Mouse (Mus musculus) kidney, postnatal 4 days (tissue): ENCODE measurements around the gene Ptpn22.
"Not testable (repeated sequence)": the region's sequence is repeated elsewhere in the genome, so short reads cannot be mapped to it uniquely, and the experiment has no call there.

Source experiments
- DNase-seq, 2 experiments: peaks; one replicate each; pipeline ENCODE4 v3.0.0; 2021; ENCODE audit warnings: mixed read lengths in 2 of 2

Gene Ptpn22

GRCm38 (mm10) chr3:103858881-103859801 is at the start of gene Ptpn22:
TSS of gene Ptpn22 (plus strand) at chr3:103859795.
- DNase-seq = peak in 1 of 2 experiments; percentile 5

GRCm38 (mm10) chr3:103809799-103810150 is 49.8 kb upstream of the Ptpn22 start:
- no peak for DNase-seq

GRCm38 (mm10) chr3:103810967-103811366 is 48.6 kb upstream of the Ptpn22 start:
- no peak for DNase-seq

DNA sequence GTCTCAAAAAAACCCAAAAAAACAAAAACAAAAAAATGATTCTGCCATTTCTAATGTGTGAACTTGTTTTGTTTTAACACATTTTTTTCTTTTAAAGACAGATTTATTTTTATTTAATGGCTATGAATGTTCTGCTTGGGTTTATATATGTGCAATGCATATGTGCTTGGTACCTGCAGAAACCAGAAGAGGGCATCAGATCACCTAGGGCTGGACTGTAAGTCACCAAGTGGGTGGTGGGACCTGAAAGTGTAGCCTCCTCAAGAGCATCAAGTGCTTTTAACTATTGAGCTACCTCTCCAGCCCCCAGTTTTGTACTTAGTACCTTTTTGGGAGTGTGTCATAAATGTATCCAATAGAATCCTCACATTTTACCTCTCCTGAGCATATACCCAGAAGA is 32.0 kb upstream of the Ptpn22 start:
- DNase-seq = no peak

- no peak for DNase-seq
Observed at GRCm38 (mm10) chr3:103829036-103829435, 30.6 kb upstream of the Ptpn22 start.

GRCm38 (mm10) chr3:103830681-103831080 is 28.9 kb upstream of the Ptpn22 start:
- not testable (repeated sequence) for DNase-seq

- no peak for DNase-seq
Observed at GRCm38 (mm10) chr3:103831146-103831545, 28.4 kb upstream of the Ptpn22 start.

DNA sequence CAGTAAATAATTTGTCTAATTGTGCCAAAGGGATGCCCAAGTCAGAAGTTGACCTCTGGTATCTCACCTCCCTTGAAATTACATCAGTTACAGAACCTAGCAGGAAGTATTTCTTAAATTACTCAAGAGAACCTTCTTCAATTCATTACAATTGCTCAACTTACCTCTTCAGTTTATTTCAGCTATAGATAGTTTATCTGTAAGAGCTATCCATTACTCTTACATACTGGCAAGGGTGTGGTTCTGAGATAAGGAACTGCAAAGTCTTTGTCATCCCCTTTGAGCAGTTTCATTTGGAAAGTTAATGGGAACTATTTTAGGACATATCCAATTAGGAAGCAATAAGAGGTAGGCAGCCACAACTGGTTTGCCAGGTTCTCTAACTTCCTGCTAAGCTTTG is 27.2 kb upstream of the Ptpn22 start, which contains the start of gene Bcl2l15:
Bcl2l15 (plus strand) TSS at position 176 of the 400 bp plus-strand sequence.
- DNase-seq = no peak

- no peak for DNase-seq
Observed at GRCm38 (mm10) chr3:103834001-103834400, 25.6 kb upstream of the Ptpn22 start.

DNA sequence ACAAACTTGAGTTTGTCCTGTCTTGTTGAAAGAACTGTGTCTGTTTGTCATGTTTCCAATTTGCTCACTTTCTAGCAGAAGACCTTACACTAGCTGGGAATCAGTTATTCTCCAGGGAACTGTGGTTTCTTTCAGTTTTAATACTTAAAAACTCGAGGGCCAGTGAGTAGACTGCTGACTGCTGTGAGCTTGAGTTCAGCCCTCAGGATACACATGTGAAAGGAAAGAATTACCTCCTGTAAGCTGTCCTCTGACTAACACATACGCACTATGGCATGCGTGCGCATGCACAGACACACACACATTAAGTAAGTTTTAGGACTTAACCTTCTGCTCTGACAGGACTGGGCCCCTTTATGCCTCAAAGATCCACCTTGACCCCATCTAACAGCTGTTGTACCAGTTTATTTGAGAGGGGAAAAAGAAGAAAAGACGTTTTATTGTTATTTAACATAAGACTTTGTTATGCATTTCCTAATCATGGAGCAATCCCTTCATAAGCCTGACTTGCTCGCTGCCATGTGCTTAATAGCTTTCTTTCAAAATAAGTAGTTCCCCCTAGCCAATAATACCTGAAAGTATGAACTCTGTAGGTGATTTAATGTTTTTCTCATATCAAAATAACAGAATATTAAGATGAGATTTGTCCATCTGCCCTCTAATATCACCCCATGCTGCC is 24.2 kb upstream of the Ptpn22 start:
- DNase-seq = no peak

GRCm38 (mm10) chr3:103835951-103836310 is 23.7 kb upstream of the Ptpn22 start:
- DNase-seq = no peak

GRCm38 (mm10) chr3:103836453-103836852 is 23.1 kb upstream of the Ptpn22 start:
- DNase-seq = no peak

- no peak for DNase-seq
Observed at GRCm38 (mm10) chr3:103839711-103840110, 19.9 kb upstream of the Ptpn22 start.

- not testable (repeated sequence) for DNase-seq
Observed at GRCm38 (mm10) chr3:103840195-103840594, 19.4 kb upstream of the Ptpn22 start.

DNA sequence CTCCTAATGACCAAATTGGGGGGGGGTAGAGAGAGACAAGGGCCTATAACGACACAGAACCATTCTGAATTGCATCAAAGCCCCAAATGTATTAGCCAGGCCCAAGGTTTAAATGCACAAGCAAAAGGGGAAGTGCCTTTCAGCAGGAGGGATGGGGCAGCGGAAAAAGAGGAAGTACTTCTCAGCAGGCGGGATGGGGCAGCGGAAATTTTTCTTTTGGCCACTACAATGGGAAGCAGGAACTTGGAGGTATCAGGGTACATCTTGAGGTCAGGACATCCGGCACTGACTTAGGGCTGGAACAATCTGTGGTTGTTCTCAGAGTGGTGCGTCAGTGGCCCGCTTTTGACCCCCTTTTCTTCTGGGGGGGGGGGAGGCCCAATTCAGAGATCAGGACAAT is 18.6 kb upstream of the Ptpn22 start:
- DNase-seq = not testable (repeated sequence)

- DNase-seq = no peak
Observed at GRCm38 (mm10) chr3:103850644-103851363, 8.8 kb upstream of the Ptpn22 start.

- DNase-seq = no peak
Observed at GRCm38 (mm10) chr3:103851481-103851880, 8.1 kb upstream of the Ptpn22 start.

- no peak for DNase-seq
Observed at GRCm38 (mm10) chr3:103851882-103852281, 7.7 kb upstream of the Ptpn22 start.

DNA sequence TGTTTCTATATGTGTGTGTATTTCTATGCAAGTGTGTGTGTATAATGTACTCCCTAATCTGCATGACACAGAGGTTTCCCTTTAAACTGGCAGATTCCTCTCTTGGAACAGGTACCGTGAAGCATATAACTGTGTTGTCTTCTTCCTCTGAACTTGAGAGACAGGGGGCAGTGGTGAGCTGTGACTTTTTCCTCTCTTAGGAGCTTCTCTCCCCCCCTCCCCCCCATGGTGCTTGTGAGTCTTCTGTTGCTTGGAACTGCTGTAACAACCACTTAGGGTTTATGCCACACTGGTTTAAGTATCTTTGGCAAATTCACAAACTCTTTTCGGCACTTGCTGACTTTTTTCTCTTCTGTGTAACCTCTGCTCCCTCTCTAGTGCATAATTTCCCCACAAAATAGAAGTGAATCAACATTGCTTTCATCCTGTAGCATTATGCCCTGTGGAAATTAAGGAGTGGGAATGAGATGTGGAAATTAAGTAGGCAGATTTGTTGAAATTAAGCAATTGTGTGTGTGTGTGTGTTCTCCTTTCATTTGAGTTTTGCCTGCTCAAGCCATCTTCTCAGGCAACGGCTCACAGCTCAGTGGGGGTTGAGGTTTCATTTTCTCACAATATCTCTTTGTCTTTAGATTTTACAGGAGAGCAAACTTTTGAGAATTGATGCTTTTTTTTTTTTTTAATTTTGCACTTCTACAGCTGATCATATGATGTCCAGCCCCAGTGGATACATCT is 6.9 kb upstream of the Ptpn22 start:
- DNase-seq = peak; percentile 64 to 72

- no peak for DNase-seq
Observed at GRCm38 (mm10) chr3:103853804-103854203, 5.8 kb upstream of the Ptpn22 start.

- no peak for DNase-seq
Observed at GRCm38 (mm10) chr3:103857036-103857805, 2.4 kb upstream of the Ptpn22 start.
